Mouse (Mus musculus): Measurements from ENCODE around the gene Tgif2. TPM values are rescaled to one million over a fixed set of nuclear protein-coding genes. Genes with fewer than 3 reads are reported as not detected.
"Not testable (repeated sequence)": the region's sequence is repeated elsewhere in the genome, so short reads cannot be mapped to it uniquely, and the experiment has no call there.

The Tgif2 gene
- 16.0 and 20.4 TPM in 2 replicates for polyA plus RNA-seq (2015; fragmentation: Nextera tagmentation; extraction: Ambion mirVana)

- Histone ChIP-seq H3K4me1 (ENCODE audit: control insufficient read depth, insufficient read depth, low read depth, low read length) (peaks cover 29% of the 10 kb centered on the region), H3K36me3 (ENCODE audit: control insufficient read depth, insufficient read depth, low read length) (no peaks in the 10 kb centered on the region), H3K9ac (ENCODE audit: low read depth, low read length) (peak within 1 kb of the TSS; percentile 74), H3K4me3 (ENCODE audit: low read length) (peak within 1 kb of the TSS; percentile 66), H3K27ac (ENCODE audit: low read depth, low read length) (peak within 1 kb of the TSS; percentile 84), H3K9me3 (ENCODE audit: control insufficient read depth, low read length) (no peaks in the 10 kb centered on the region), H3K27me3 (replicated peaks; ENCODE audit: control insufficient read depth, insufficient read depth, low read length) (peaks cover 19% of the 10 kb centered on the region), H3K4me2 (ENCODE audit: low read length) (peak within 1 kb of the TSS; percentile 98)
- peak; percentile 69 for ATAC-seq
- WGBS, result 2% methylated on average over 56 of the region's 61 CpGs
These were observed at the start of gene Tgif2 for GRCm38 (mm10) chr2:156839319-156840191. Tgif2 (plus strand) TSS chr2:156840007.

GRCm38 (mm10) chr2:156798516-156798915 lies 41.3 kb upstream of the Tgif2 start:
- no peak for ATAC-seq
- Histone ChIP-seq H3K4me3 (ENCODE audit: low read length) (no peak overlapping the region), H3K4me2 (ENCODE audit: low read length) (no peak overlapping the region), H3K27ac (ENCODE audit: low read depth, low read length) (no peak overlapping the region), H3K36me3 (ENCODE audit: control insufficient read depth, insufficient read depth, low read length) (no peaks in the 10 kb centered on the region), H3K9me3 (ENCODE audit: control insufficient read depth, low read length) (no peaks in the 10 kb centered on the region), H3K9ac (ENCODE audit: low read depth, low read length) (no peak overlapping the region), H3K27me3 (replicated peaks; ENCODE audit: control insufficient read depth, insufficient read depth, low read length) (no peaks in the 10 kb centered on the region), H3K4me1 (ENCODE audit: control insufficient read depth, insufficient read depth, low read depth, low read length) (no peaks in the 10 kb centered on the region)
- 85% methylated on average over 1 of the region's 1 CpGs for WGBS

- Histone ChIP-seq H3K36me3 (ENCODE audit: control insufficient read depth, insufficient read depth, low read length) (no peaks in the 10 kb centered on the region), H3K9me3 (ENCODE audit: control insufficient read depth, low read length) (no peaks in the 10 kb centered on the region), H3K4me2 (ENCODE audit: low read length) (no peak overlapping the region), H3K27ac (ENCODE audit: low read depth, low read length) (no peak overlapping the region), H3K27me3 (replicated peaks; ENCODE audit: control insufficient read depth, insufficient read depth, low read length) (no peaks in the 10 kb centered on the region), H3K9ac (ENCODE audit: low read depth, low read length) (no peak overlapping the region), H3K4me1 (ENCODE audit: control insufficient read depth, insufficient read depth, low read depth, low read length) (no peaks in the 10 kb centered on the region), H3K4me3 (ENCODE audit: low read length) (no peak overlapping the region)
- WGBS, result 81% methylated on average over 4 of the region's 4 CpGs
- ATAC-seq, result no peak
These were observed 38.8 kb upstream of the Tgif2 start for GRCm38 (mm10) chr2:156801045-156801444.

- WGBS, result 54% methylated on average over 9 of the region's 9 CpGs
- not testable (repeated sequence) for H3K9ac ChIP-seq (ENCODE audit: low read depth, low read length); H3K4me2 ChIP-seq (ENCODE audit: low read length); H3K27me3 ChIP-seq (replicated peaks; ENCODE audit: control insufficient read depth, insufficient read depth, low read length); H3K4me1 ChIP-seq (ENCODE audit: control insufficient read depth, insufficient read depth, low read depth, low read length); H3K9me3 ChIP-seq (ENCODE audit: control insufficient read depth, low read length); H3K36me3 ChIP-seq (ENCODE audit: control insufficient read depth, insufficient read depth, low read length); H3K27ac ChIP-seq (ENCODE audit: low read depth, low read length); ATAC-seq; H3K4me3 ChIP-seq (ENCODE audit: low read length)
These were observed 37.7 kb upstream of the Tgif2 start for GRCm38 (mm10) chr2:156802116-156802515.

GRCm38 (mm10) chr2:156803698-156804372 lies 36.0 kb upstream of the Tgif2 start:
- ATAC-seq, result no peak
- Histone ChIP-seq H3K4me1 (ENCODE audit: control insufficient read depth, insufficient read depth, low read depth, low read length) (no peaks in the 10 kb centered on the region), H3K9me3 (ENCODE audit: control insufficient read depth, low read length) (no peaks in the 10 kb centered on the region), H3K36me3 (ENCODE audit: control insufficient read depth, insufficient read depth, low read length) (no peaks in the 10 kb centered on the region), H3K27me3 (replicated peaks; ENCODE audit: control insufficient read depth, insufficient read depth, low read length) (no peaks in the 10 kb centered on the region), H3K4me2 (ENCODE audit: low read length) (no peak overlapping the region), H3K27ac (ENCODE audit: low read depth, low read length) (no peak overlapping the region), H3K9ac (ENCODE audit: low read depth, low read length) (no peak overlapping the region), H3K4me3 (ENCODE audit: low read length) (no peak overlapping the region)
- 63% methylated on average over 4 of the region's 4 CpGs for WGBS

- no peaks in the 10 kb centered on the region for H3K9me3 ChIP-seq (ENCODE audit: control insufficient read depth, low read length)
- ATAC-seq, result no peak
- no peak overlapping the region for H3K4me2 ChIP-seq (ENCODE audit: low read length)
- no peak overlapping the region for H3K4me3 ChIP-seq (ENCODE audit: low read length)
- no peak overlapping the region for H3K27ac ChIP-seq (ENCODE audit: low read depth, low read length)
- no peaks in the 10 kb centered on the region for H3K36me3 ChIP-seq (ENCODE audit: control insufficient read depth, insufficient read depth, low read length)
- H3K9ac ChIP-seq (ENCODE audit: low read depth, low read length), result no peak overlapping the region
- H3K27me3 ChIP-seq (replicated peaks; ENCODE audit: control insufficient read depth, insufficient read depth, low read length), result no peaks in the 10 kb centered on the region
- 92% methylated on average over 4 of the region's 4 CpGs for WGBS
- H3K4me1 ChIP-seq (ENCODE audit: control insufficient read depth, insufficient read depth, low read depth, low read length), result no peaks in the 10 kb centered on the region
These were observed 35.2 kb upstream of the Tgif2 start for GRCm38 (mm10) chr2:156804589-156804988.

GRCm38 (mm10) chr2:156806886-156807285 lies 32.9 kb upstream of the Tgif2 start:
- H3K36me3 ChIP-seq (ENCODE audit: control insufficient read depth, insufficient read depth, low read length), result no peaks in the 10 kb centered on the region
- no peak overlapping the region for H3K4me3 ChIP-seq (ENCODE audit: low read length)
- no peak overlapping the region for H3K4me2 ChIP-seq (ENCODE audit: low read length)
- H3K9ac ChIP-seq (ENCODE audit: low read depth, low read length), result no peak overlapping the region
- no peak for ATAC-seq
- no peak overlapping the region for H3K27ac ChIP-seq (ENCODE audit: low read depth, low read length)
- no peaks in the 10 kb centered on the region for H3K27me3 ChIP-seq (replicated peaks; ENCODE audit: control insufficient read depth, insufficient read depth, low read length)
- H3K4me1 ChIP-seq (ENCODE audit: control insufficient read depth, insufficient read depth, low read depth, low read length), result no peaks in the 10 kb centered on the region
- no peaks in the 10 kb centered on the region for H3K9me3 ChIP-seq (ENCODE audit: control insufficient read depth, low read length)
- WGBS, result 81% methylated on average over 6 of the region's 6 CpGs

- Histone ChIP-seq H3K27ac (ENCODE audit: low read depth, low read length) (no peak overlapping the region), H3K27me3 (replicated peaks; ENCODE audit: control insufficient read depth, insufficient read depth, low read length) (no peaks in the 10 kb centered on the region), H3K4me3 (ENCODE audit: low read length) (no peak overlapping the region), H3K4me1 (ENCODE audit: control insufficient read depth, insufficient read depth, low read depth, low read length) (peaks cover 4% of the 10 kb centered on the region; the same call in 1 of the 2 replicates), H3K9ac (ENCODE audit: low read depth, low read length) (no peak overlapping the region), H3K4me2 (ENCODE audit: low read length) (no peak overlapping the region), H3K9me3 (ENCODE audit: control insufficient read depth, low read length) (no peaks in the 10 kb centered on the region), H3K36me3 (ENCODE audit: control insufficient read depth, insufficient read depth, low read length) (no peaks in the 10 kb centered on the region)
- no peak for ATAC-seq
- WGBS, result 56% methylated on average over 2 of the region's 2 CpGs
These were observed 30.2 kb upstream of the Tgif2 start for GRCm38 (mm10) chr2:156809579-156809978.

- H3K9ac ChIP-seq (ENCODE audit: low read depth, low read length), result no peak overlapping the region
- ATAC-seq, result no peak
- peaks cover 4% of the 10 kb centered on the region; the same call in 1 of the 2 replicates for H3K4me1 ChIP-seq (ENCODE audit: control insufficient read depth, insufficient read depth, low read depth, low read length)
- no peaks in the 10 kb centered on the region for H3K27me3 ChIP-seq (replicated peaks; ENCODE audit: control insufficient read depth, insufficient read depth, low read length)
- no peak overlapping the region for H3K4me3 ChIP-seq (ENCODE audit: low read length)
- no peaks in the 10 kb centered on the region for H3K36me3 ChIP-seq (ENCODE audit: control insufficient read depth, insufficient read depth, low read length)
- H3K9me3 ChIP-seq (ENCODE audit: control insufficient read depth, low read length), result no peaks in the 10 kb centered on the region
- no peak overlapping the region for H3K4me2 ChIP-seq (ENCODE audit: low read length)
- no peak overlapping the region for H3K27ac ChIP-seq (ENCODE audit: low read depth, low read length)
- WGBS, result 99% methylated on average over 10 of the region's 10 CpGs
These were observed 29.1 kb upstream of the Tgif2 start for GRCm38 (mm10) chr2:156810716-156811115.

All from hindbrain, embryonic 16.5 days (tissue).